ENCODE assay signal across 8 mouse cellular contexts in genomic region chr9:44499356-44500162, GRCm38 (mm10). TPM values are rescaled to one million over a fixed set of nuclear protein-coding genes. Genes with fewer than 3 reads are reported as not detected.
DNase-seq lines count a peak whose midpoint lies in the region; ATAC-seq and TF ChIP-seq lines count a peak whose summit lies in the region.

No protein-coding gene starts in this region.

- no peaks in the 10 kb centered on the region for H3K27me3 ChIP-seq in ES-Bruce4 (ENCODE audit: control insufficient read depth, insufficient read depth, low read length, poor library complexity, severe bottlenecking)
- H3K27me3 ChIP-seq in embryonic facial prominence, embryonic 15.5 days = no peaks in the 10 kb centered on the region
- no peaks in the 10 kb centered on the region for H3K27me3 ChIP-seq in limb, embryonic 14.5 days (ENCODE audit: control insufficient read depth, insufficient read depth, low read length)
- no peaks in the 10 kb centered on the region for H3K27me3 ChIP-seq in thymus, adult 2 months (ENCODE audit: control insufficient read depth, insufficient read depth, low read length)

- ATAC-seq in cerebellum, adult (ENCODE audit: insufficient number of reproducible peaks, low FRiP score, low TSS enrichment) = peak; percentile 36; the same call in 1 of the 2 replicates
- peak; percentile 11; the same call in 1 of the 2 replicates for ATAC-seq in embryonic facial prominence, embryonic 15.5 days (ENCODE audit: insufficient number of reproducible peaks, low FRiP score, low TSS enrichment, low read depth)
- ATAC-seq in limb, embryonic 14.5 days (ENCODE audit: low FRiP score, low read depth) = peak; percentile 69

- WGBS in embryonic facial prominence, embryonic 15.5 days = 5% methylated on average over 20 of the region's 20 CpGs
- 2% methylated on average over 20 of the region's 20 CpGs for WGBS in limb, embryonic 14.5 days
- WGBS in olfactory bulb, adult 2 months = 8% methylated on average over 20 of the region's 20 CpGs
- WGBS in thymus, adult 2 months = 65% methylated on average over 20 of the region's 20 CpGs

- peak overlapping the region; percentile 86 for H3K4me2 ChIP-seq in embryonic facial prominence, embryonic 15.5 days (replicated peaks)
- peak overlapping the region; percentile 91 for H3K4me2 ChIP-seq in limb, embryonic 14.5 days (replicated peaks; ENCODE audit: low read depth, low read length, severe bottlenecking)

- no peak for TF ChIP-seq EP300 in ES-Bruce4 (IDR thresholded peaks at IDR 0.05; ENCODE audit: insufficient read depth, low read depth, low read length)

- no peak for TF ChIP-seq POLR2A in ES-Bruce4 (IDR thresholded peaks at IDR 0.05; ENCODE audit: insufficient read depth, low read length)
- TF ChIP-seq POLR2A in limb, embryonic 14.5 days (IDR thresholded peaks at IDR 0.05; ENCODE audit: borderline replicate concordance, extremely low read depth, insufficient read depth, insufficient read length) = no peak
- TF ChIP-seq POLR2A in olfactory bulb, adult 2 months (IDR thresholded peaks at IDR 0.05; ENCODE audit: insufficient read depth, low read depth, low read length) = peak; percentile 55
- TF ChIP-seq POLR2A in thymus, adult 2 months (IDR thresholded peaks at IDR 0.05; ENCODE audit: control insufficient read depth, extremely low read depth, insufficient read depth, low read length, poor library complexity) = no peak

- no peaks in the 10 kb centered on the region for H3K9me3 ChIP-seq in ES-Bruce4 (replicated peaks; ENCODE audit: control insufficient read depth, insufficient read depth, low read length, poor library complexity, severe bottlenecking)
- no peaks in the 10 kb centered on the region for H3K9me3 ChIP-seq in embryonic facial prominence, embryonic 15.5 days (replicated peaks)
- H3K9me3 ChIP-seq in limb, embryonic 14.5 days (ENCODE audit: control insufficient read depth, low read length) = no peaks in the 10 kb centered on the region

- peak overlapping the region; percentile 47 for H3K9ac ChIP-seq in ES-Bruce4 (ENCODE audit: low read depth, poor library complexity, severe bottlenecking)
- H3K9ac ChIP-seq in embryonic facial prominence, embryonic 15.5 days = peak overlapping the region; percentile 7
- H3K9ac ChIP-seq in limb, embryonic 14.5 days (ENCODE audit: low read depth, low read length, severe bottlenecking) = peak overlapping the region; percentile 70

- intact Hi-C loops in heart, postnatal 14 days (cut with DNase I) = loop anchor here (5.0 kb wide), 1 partner anchor 148 kb away; no protein-coding TSS in a partner anchor

- DNase-seq in cerebellum, postnatal 4 days (ENCODE audit: low spot score in 2 of 2) = no peak
- DNase-seq in heart, postnatal 14 days = peak; percentile 63 to 65
- DNase-seq in limb, embryonic 14.5 days (ENCODE audit: low spot score) = peak; percentile 86
- no peak for DNase-seq in thymus, adult 2 months

- H3K4me3 ChIP-seq in ES-Bruce4 (ENCODE audit: low read depth, low read length) = peak overlapping the region; percentile 61
- H3K4me3 ChIP-seq in embryonic facial prominence, embryonic 15.5 days (replicated peaks) = peak overlapping the region; percentile 47
- H3K4me3 ChIP-seq in limb, embryonic 14.5 days (replicated peaks; ENCODE audit: low read length) = peak overlapping the region; percentile 45
- H3K4me3 ChIP-seq in olfactory bulb, adult 2 months (ENCODE audit: insufficient read depth, low read depth, low read length) = peak overlapping the region; percentile 49
- no peak overlapping the region for H3K4me3 ChIP-seq in thymus, adult 2 months (ENCODE audit: control insufficient read depth, insufficient read depth, low read length)

- no peak overlapping the region for H3K27ac ChIP-seq in ES-Bruce4 (ENCODE audit: insufficient read depth, low read length)
- H3K27ac ChIP-seq in embryonic facial prominence, embryonic 15.5 days (replicated peaks) = peak overlapping the region; percentile 98
- peak overlapping the region; percentile 97 for H3K27ac ChIP-seq in limb, embryonic 14.5 days (replicated peaks; ENCODE audit: low read depth, low read length)
- peak overlapping the region; percentile 96 for H3K27ac ChIP-seq in olfactory bulb, adult 2 months (ENCODE audit: insufficient read depth, low read depth, low read length)
- H3K27ac ChIP-seq in thymus, adult 2 months (ENCODE audit: control insufficient read depth, insufficient read depth, low read length) = no peak overlapping the region

- peaks cover 14% of the 10 kb centered on the region for H3K4me1 ChIP-seq in ES-Bruce4 (ENCODE audit: control insufficient read depth, insufficient read depth, low read length)
- H3K4me1 ChIP-seq in embryonic facial prominence, embryonic 15.5 days = peaks cover 80% of the 10 kb centered on the region
- H3K4me1 ChIP-seq in limb, embryonic 14.5 days (ENCODE audit: control insufficient read depth, insufficient read depth, low read length) = peaks cover 70% of the 10 kb centered on the region
- peaks cover 61% of the 10 kb centered on the region for H3K4me1 ChIP-seq in olfactory bulb, adult 2 months (ENCODE audit: control insufficient read depth, insufficient read depth, low read length)
- H3K4me1 ChIP-seq in thymus, adult 2 months (replicated peaks; ENCODE audit: control insufficient read depth, insufficient read depth, low read length) = peaks cover 41% of the 10 kb centered on the region

- no peaks in the 10 kb centered on the region for H3K36me3 ChIP-seq in ES-Bruce4 (ENCODE audit: control insufficient read depth, insufficient read depth, low read length, poor library complexity, severe bottlenecking)
- H3K36me3 ChIP-seq in embryonic facial prominence, embryonic 15.5 days = peaks cover 22% of the 10 kb centered on the region
- peaks cover 40% of the 10 kb centered on the region for H3K36me3 ChIP-seq in limb, embryonic 14.5 days (ENCODE audit: control insufficient read depth, insufficient read depth, low read length)
- no peaks in the 10 kb centered on the region for H3K36me3 ChIP-seq in thymus, adult 2 months (ENCODE audit: control insufficient read depth, insufficient read depth, low read length)

- TF ChIP-seq CTCF in ES-Bruce4 (IDR thresholded peaks at IDR 0.05; ENCODE audit: low read depth, low read length) = no peak
- no peak for TF ChIP-seq CTCF in olfactory bulb, adult 2 months (IDR thresholded peaks at IDR 0.05; ENCODE audit: insufficient read depth, low read depth, low read length)
- TF ChIP-seq CTCF in thymus, adult 2 months (IDR thresholded peaks at IDR 0.05; ENCODE audit: borderline replicate concordance, control insufficient read depth, extremely low read depth, insufficient read depth, low read length, poor library complexity) = no peak

RNA-seq across cellular contexts. Expression of gene Bcl9l, which starts 16.9 kb away (rescaled TPM):
- 22.6 and 25.6 TPM in 2 replicates for polyA plus RNA-seq in ES-Bruce4 (2011; ENCODE audit: insufficient read depth, insufficient read length, low read depth, missing spikeins)
- polyA plus RNA-seq in embryonic facial prominence, embryonic 15.5 days (2015; fragmentation: Nextera tagmentation; extraction: Ambion mirVana) = 21.2 and 21.8 TPM in 2 replicates
- total RNA-seq in heart, postnatal 14 days (2021) = 10 to 100 TPM; 57.9 to 64.9 TPM
- 41.2 and 53.7 TPM in 2 replicates for polyA plus RNA-seq in limb, embryonic 14.5 days (2012; rRNA removed)
- polyA plus RNA-seq in limb, embryonic 14.5 days (2014; fragmentation: Nextera tagmentation; extraction: Ambion mirVana) = 20.5 and 22.7 TPM in 2 replicates
- polyA plus RNA-seq in olfactory bulb, adult 2 months (2012; ENCODE audit: insufficient read depth, insufficient read length, low replicate concordance, missing spikeins) = not detected in 2 replicates
- polyA plus RNA-seq in thymus, adult 2 months (2012; rRNA removed) = 38.7 and 50.4 TPM in 2 replicates

RNA-seq across cellular contexts. Expression of gene Upk2, which starts 44.8 kb away (rescaled TPM):
- polyA plus RNA-seq in ES-Bruce4 (2011; ENCODE audit: insufficient read depth, insufficient read length, low read depth, missing spikeins) = 1.7 and 2.5 TPM in 2 replicates
- 2.1 and 3.3 TPM in 2 replicates for polyA plus RNA-seq in embryonic facial prominence, embryonic 15.5 days (2015; fragmentation: Nextera tagmentation; extraction: Ambion mirVana)
- not detected for total RNA-seq in heart, postnatal 14 days (2021)
- 0.33 and 0.91 TPM in 2 replicates for polyA plus RNA-seq in limb, embryonic 14.5 days (2012; rRNA removed)
- 0.40 TPM in 1 of 2 replicates, not detected in the other for polyA plus RNA-seq in limb, embryonic 14.5 days (2014; fragmentation: Nextera tagmentation; extraction: Ambion mirVana)
- not detected in 2 replicates for polyA plus RNA-seq in olfactory bulb, adult 2 months (2012; ENCODE audit: insufficient read depth, insufficient read length, low replicate concordance, missing spikeins)
- 1.4 and 1.6 TPM in 2 replicates for polyA plus RNA-seq in thymus, adult 2 months (2012; rRNA removed)

RNA-seq across cellular contexts. Expression of gene Foxr1, which starts 58.6 kb away (rescaled TPM):
- polyA plus RNA-seq in ES-Bruce4 (2011; ENCODE audit: insufficient read depth, insufficient read length, low read depth, missing spikeins) = 1.3 and 1.8 TPM in 2 replicates
- polyA plus RNA-seq in embryonic facial prominence, embryonic 15.5 days (2015; fragmentation: Nextera tagmentation; extraction: Ambion mirVana) = not detected in 2 replicates
- total RNA-seq in heart, postnatal 14 days (2021) = not detected
- polyA plus RNA-seq in limb, embryonic 14.5 days (2012; rRNA removed) = not detected in 2 replicates
- not detected in 2 replicates for polyA plus RNA-seq in limb, embryonic 14.5 days (2014; fragmentation: Nextera tagmentation; extraction: Ambion mirVana)
- not detected in 2 replicates for polyA plus RNA-seq in olfactory bulb, adult 2 months (2012; ENCODE audit: insufficient read depth, insufficient read length, low replicate concordance, missing spikeins)
- polyA plus RNA-seq in thymus, adult 2 months (2012; rRNA removed) = 0.08 and 0.22 TPM in 2 replicates

Comparison
In these comparisons a context has a peak if more than half of its experiments do, and no peak if none do; other contexts are left out.
1. ATAC-seq: peak in every context shown above with its lines; median percentile 69 in limb, embryonic 14.5 days; 36 in cerebellum, adult; 11 in embryonic facial prominence, embryonic 15.5 days.
2. DNase-seq: peak in heart, postnatal 14 days (2 of 2) and limb, embryonic 14.5 days (single experiment); none in cerebellum, postnatal 4 days (0 of 2) and thymus, adult 2 months (single experiment).
3. H3K27ac ChIP-seq: peak in embryonic facial prominence, embryonic 15.5 days (single experiment), limb, embryonic 14.5 days (single experiment) and olfactory bulb, adult 2 months (single experiment); none in ES-Bruce4 (single experiment) and thymus, adult 2 months (single experiment).
4. H3K9ac ChIP-seq: peak in every context shown above with its lines; median percentile 70 in limb, embryonic 14.5 days; 47 in ES-Bruce4; 7 in embryonic facial prominence, embryonic 15.5 days.